Mouse (Mus musculus) induced T-regulatory cell, adult 2 months (primary cell): ENCODE data around the gene Jade2.

Source experiments
- DNase-seq: peaks from one replicate; pipeline ENCODE4 v3.0.0-alpha.2; 2012; ENCODE audit warnings: low read depth

Gene Jade2

DNA sequence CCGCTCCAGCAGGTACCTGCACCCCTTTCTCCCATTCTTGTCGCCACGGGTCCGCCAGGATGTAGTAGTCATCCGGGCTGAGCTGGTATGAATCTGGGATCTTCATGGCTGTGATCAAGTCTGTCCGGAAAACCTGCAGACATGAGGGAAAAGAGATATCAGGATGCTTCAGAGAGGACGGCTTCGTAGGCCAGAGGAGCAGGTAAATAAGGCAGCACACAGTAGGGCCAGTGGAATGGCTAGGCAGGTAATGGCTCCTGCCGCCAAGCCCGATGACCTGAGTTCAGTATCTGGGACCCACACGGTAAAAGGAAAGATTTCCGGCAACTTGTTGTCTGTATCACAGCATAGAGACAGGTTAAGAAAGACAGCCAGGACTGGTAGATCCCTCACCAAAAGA is 21.9 kb downstream of the Jade2 start:
- DNase-seq: no peak

- DNase-seq: peak; percentile 43
Observed at GRCm38 (mm10) chr11:51834067-51834411, 23.4 kb downstream of the Jade2 start.

DNA sequence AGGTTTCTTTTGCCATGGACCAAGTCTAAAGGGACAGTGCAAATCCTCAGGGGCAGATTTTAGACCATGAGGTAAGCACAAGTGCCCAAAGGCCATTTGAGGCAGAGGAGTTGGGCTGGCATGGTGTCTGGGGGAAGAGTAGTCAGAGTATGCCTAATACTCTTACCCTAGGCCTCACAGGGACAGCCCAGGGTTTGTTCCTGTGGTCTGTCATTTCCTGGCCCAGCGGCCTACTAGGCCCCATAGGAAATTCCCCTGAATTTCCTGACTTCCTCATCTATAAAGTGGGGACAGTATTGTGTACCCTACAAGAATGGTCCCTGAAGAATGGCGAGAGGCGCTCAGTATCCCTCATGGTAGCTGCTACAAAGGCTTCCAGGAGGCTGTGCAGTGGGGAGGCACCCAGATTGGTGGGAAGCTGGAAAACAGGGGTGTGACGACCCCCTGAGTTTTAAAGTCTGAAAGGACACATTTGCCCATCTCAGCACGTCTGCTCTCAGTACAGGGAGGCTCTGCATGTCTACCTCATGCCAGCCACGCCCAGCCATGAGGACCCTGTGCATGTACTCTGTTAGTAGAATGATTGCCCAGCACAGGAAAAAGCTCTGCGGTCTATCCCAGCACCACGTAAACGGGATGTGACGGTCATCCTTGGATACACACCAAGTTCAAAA is 23.9 kb downstream of the Jade2 start:
- DNase-seq: peak; percentile 64

DNA sequence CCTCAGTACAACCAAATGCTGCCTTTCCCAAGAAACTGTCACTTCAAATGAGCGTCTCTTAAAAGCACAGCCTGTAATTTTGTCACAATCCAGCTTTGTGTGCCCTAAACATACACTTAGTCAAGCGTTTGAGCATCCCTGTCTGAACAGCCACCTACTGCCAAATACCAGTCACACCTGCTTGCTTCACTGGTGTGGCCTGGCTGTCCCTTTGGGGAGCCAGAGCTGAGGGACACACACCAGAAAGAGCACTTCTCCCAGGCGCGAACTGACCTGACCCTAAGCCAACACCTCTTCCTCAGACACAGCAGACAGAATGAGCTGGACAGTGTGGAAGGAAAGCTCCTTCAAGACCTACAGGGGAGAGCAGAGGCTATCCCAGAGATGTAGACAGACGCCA is 24.5 kb downstream of the Jade2 start:
- no peak for DNase-seq

DNA sequence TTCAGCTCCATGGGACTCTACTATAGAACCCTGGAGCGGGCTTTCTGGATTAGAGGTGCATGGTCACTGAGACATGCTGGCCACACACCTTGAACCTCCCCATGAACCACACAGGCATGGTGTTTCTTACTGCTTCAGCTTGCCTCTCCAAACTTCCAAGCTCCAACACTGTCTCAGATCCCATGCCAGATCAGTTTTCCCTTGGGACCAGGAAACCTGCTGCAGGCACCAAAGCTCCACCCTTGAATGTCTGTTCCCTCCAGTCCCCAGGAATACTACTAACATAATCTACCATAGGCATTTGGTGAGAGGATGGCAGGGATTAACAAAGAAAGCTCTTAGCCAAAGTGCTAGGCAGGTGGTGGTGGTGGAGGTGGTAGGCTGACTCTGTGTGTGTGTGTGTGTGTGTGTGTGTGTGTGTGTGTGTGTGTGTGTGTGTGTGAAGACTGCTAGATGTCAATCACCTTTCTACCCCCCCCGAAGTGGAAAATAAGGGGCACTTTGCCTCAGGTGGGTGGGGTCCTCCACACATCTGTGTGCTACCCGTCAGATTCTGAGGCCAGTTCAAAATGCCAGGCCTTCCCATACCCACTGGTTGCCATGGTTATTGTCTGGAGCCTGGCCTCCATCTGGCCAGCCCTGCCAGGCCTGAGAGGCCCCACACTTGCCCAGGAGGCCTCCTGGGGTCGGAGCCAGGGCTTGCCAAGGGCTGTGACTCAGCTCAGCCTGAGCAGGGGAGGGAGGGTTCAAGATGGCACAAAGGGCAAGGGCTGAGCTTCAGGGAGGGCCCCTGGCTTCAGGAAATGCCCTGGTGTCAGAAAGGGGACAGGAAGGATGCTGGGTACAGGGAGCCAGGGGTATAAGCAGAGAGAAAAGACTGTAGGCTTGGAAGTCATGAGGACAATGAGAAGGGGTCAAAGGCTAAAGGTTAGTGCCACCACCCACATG is 25.2 kb downstream of the Jade2 start:
- peak; percentile 70 for DNase-seq

- no peak for DNase-seq
Observed at GRCm38 (mm10) chr11:51824867-51825424, 32.5 kb downstream of the Jade2 start.

DNA sequence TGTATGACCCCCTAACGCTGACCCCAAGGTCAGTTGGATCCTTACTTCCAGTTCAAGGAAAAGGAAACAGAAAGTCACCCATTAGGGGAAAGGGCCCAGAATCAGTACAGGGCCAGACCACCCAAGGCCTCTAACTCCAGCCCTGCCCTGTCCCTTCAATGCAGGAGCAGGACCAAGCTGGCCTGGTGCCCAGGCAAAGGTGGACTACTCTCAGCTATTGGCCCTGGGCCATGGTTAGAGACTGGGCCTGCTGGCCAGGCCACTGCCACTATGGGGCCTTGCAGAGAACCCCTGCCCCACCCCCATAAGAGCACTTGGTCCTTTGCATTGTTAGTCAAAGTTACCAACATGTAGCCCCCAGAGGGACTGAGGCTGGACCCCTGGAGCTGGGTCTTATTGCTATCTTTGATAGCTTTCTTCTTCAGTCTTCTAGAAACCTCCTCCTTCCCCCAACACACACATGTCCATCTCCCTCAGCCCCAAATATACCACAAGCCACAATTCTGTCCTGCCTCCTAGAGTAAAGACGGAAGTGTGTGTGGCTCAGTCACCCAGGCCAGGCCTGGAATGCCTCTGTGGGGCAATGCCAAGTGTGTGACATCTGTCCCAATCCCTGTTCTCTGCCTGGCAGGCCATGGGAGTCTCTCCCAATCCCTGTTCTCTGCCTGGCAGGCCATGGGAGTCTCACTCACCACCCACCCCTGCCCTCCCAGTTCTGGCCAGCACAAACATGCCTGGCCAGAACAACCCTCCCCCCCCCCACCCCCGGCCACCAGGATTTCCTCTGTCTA is 33.3 kb downstream of the Jade2 start:
- DNase-seq: no peak

- no peak for DNase-seq
Observed at GRCm38 (mm10) chr11:51823271-51823670, 34.2 kb downstream of the Jade2 start.

GRCm38 (mm10) chr11:51822736-51823135 is 34.7 kb downstream of the Jade2 start:
- no peak for DNase-seq

GRCm38 (mm10) chr11:51820861-51821260 is 36.6 kb downstream of the Jade2 start:
- peak; percentile 85 for DNase-seq

- DNase-seq: peak; percentile 84
Observed at GRCm38 (mm10) chr11:51819964-51820363, 37.5 kb downstream of the Jade2 start.

DNA sequence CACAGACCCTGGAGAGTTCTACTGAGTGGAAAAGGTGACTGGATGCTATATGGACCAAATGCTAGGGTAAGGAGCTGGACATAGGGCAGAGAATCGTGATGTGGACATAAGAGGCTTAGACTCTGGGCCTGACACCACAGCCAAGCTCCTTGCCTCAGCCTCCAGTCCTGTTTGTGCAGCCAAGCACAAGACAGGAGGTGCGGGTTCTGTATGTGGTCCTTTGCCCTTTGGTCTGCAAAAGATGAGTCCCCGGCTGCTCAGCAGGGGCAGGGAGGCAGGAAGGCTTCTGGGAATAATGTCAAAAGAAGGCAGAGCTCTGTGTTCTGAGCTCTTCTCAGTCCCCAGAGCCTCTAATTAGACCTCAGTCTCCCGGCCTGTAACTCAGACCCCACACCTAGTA is 38.6 kb downstream of the Jade2 start:
- DNase-seq: no peak

DNA sequence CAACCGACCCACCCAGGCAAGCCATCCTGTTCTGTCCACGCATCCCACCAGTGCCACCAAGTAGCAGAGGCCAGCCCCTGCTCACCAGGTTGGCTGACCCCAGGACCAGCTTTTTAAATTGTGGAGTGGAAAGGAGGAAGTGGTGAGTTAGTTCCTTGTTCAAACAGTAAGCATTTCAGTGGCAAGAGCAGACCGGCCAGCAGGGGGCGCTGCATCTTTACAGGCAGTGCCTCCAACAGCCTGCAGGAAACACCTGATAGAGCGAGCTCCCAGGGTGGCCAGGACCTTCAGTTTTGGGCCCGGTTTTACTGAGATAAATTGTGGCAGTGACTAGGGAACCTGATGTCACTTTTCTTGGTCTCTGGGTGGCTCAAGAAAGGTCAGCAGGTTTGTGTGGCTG is 39.7 kb downstream of the Jade2 start:
- peak; percentile 95 for DNase-seq

GRCm38 (mm10) chr11:51812022-51812546 is 45.4 kb downstream of the Jade2 start:
- no peak for DNase-seq

DNA sequence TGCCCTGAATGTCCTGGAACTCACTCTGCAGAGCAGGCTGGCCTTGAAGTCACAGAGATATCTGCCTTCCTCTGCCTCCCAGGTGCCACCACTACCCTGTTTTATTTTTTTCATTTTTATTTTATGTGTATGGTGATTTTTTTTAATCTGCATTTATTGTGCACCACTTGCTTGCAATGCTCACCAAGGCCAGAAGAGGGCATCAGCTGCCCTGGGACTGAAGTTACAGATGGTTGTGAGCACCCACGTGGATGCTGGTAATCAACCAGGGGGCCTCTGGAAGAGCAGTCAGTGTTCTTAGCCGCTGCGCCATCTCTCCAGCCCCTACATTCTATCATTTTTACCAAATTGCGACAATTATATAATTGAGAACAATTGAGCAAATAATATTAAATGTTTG is 46.2 kb downstream of the Jade2 start:
- peak; percentile 59 for DNase-seq

GRCm38 (mm10) chr11:51809632-51810224 is 47.7 kb downstream of the Jade2 start:
- DNase-seq: peak; percentile 75

DNA sequence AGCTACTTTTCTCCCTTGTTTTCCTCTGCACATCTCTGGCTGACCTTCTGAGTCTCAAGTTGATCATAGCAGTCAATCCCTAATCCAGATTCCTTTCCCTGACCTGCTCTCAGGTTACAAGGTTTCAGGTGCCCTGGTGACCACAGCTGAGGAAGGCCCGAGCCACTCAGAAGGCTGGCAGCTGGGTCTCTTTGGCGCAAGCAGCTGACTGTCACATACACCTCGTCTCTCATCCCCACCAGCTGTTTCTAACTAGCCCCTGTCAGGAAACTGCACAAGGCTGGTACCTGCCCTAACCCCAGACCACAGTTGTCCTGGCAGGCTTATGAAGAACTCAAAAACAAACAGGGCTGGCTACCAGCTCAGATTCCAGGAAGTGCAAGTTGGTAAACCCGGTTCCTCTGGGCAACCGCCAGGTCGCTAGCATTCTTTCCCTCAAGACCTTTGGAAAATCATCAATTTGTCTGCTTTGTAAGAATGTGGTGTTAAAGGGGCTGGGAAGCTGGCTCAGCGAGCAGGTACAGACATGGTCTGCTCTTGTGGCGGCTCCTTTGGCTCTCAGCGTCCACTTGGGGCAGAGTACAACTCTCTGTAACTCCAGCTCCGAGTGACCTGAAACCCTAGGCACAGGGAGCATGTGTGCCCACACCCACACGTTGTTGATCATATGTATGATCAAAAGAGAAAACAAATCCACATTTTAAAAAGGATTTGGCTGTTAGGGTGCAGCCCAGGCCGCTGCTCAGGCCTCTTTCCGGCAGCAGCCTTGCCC is 50.2 kb downstream of the Jade2 start:
- no peak for DNase-seq

DNA sequence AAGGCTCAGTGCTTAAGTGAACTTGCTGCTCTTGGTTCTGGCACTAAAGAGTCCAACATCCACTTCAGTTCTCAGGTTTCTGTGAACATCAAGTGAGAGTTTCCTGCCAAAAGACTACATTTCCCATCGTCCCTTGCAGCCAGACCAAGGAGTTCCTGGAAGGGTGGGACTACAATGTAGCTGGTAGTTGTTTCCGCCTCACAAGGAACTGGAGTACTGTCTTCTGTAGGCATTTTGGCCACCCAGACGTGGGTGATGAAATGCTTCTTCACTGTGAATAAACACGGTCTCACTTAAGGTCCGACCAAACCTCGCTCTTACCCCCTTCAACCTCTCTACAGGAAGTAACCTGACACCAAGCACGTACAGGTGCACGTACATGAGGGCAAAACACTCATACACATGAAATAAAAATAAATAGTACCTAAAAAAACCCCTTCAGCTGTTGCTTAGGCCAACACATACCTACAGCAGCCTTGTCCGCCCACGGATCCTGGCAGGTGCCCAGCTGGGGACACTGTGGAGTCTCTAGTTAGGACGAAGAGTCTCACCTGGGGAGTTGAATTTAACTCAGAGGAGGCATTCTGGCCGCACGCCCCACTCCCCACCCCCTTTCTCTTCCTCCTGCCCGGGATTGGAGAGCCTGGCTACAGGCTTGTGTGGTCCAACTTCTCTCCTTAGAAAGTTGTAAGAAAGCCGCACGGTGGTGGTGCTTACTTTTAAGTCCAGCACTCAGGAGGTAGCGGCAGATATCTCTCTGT is 52.1 kb downstream of the Jade2 start:
- DNase-seq: peak; percentile 92

DNA sequence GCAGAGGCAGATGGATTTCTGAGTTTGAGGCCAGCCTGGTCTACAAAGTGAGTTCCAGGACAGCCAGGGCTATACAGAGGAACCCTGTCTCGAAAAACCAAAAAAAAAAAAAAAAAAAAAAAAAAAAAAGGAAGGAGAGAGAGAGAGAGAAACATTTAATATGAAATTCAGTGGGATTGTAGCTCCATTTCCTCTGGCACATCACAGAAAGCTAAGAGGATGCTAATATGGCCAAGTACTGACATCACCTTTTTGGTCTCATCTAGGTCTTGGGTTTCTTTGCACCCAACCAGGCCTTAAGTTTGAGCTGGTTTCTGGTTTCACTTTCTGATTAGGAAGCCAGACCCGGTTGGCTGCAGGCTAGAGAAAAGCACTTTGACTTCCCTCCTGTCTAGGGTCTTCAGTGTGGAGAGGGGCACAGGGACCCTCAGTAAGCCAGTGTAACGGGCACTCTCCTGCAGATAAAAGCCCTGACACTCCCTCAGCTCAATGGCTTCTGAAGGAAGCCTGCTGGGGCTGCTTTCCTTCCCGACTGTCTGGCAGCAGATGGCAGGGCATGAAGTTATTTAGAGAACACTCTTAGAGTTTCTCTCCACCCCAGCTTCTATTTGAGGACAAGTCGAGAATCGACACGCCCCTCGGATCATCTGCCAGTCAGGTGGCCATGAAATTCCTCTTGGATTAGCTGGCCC is 56.7 kb downstream of the Jade2 start:
- peak; percentile 81 for DNase-seq
